Mouse (Mus musculus): Measurements from ENCODE around the gene Cdc26.

DNA sequence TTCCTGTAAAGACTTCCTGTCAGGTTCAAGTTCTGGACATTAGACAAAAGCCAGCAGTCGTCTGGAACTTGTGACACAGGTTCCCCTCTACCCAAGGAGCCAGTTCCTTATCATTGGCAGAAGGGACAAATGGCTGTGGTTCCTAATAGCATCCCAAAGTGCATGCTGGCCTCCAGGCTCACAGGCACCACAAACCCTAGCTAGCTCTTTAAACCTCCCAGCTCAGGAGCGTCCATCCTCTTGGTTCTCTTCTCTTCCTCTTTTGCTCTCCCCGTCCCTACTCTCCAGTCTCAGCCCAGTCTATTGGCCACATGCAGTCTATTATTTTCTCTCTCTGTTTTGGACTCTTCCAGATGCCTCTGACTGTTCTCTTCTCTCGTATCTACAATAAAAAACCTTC, 31.4 kb upstream of the Cdc26 start:
- TF ChIP-seq CTCF (IDR thresholded peaks at IDR 0.05; ENCODE audit: borderline replicate concordance, extremely low read depth, insufficient read depth, insufficient read length) (no peak), POLR2A (IDR thresholded peaks at IDR 0.05; ENCODE audit: borderline replicate concordance, extremely low read depth, insufficient read depth, insufficient read length, poor library complexity, severe bottlenecking) (no peak)
